Mouse (Mus musculus) embryonic facial prominence, embryonic 15.5 days (tissue): ENCODE measurements around the gene Cxcl9. TPM values are rescaled to one million over a fixed set of nuclear protein-coding genes. Genes with fewer than 3 reads are reported as not detected.
A peak's percentile ranks its signal among the peaks of the same experiment; 100 is the strongest.

Experiments
- ATAC-seq: fragments of 200-750 bp; cut with Nextera tagmentation; 2 replicates; pipeline ENCODE4 v1.8.0; 2017; ENCODE audit warnings: low read depth, moderate TSS enrichment; ENCODE audit not compliant: insufficient number of reproducible peaks, low FRiP score, low TSS enrichment
- H3K27ac ChIP-seq: fragments of 300-500 bp; sonication (generic); replicated peaks from 2 replicates; pipeline ENCODE4 v1.5.1; 2015; ENCODE audit warnings: mild to moderate bottlenecking, inconsistent platforms
- H3K27me3 ChIP-seq: fragments of 300-500 bp; sonication (generic); 2 replicates; pipeline ENCODE4 v1.6.1; 2015; ENCODE audit warnings: inconsistent platforms
- H3K36me3 ChIP-seq: fragments of 300-500 bp; sonication (generic); 2 replicates; pipeline ENCODE4 v1.6.1; 2015; ENCODE audit warnings: mild to moderate bottlenecking, inconsistent platforms
- H3K4me1 ChIP-seq: fragments of 300-500 bp; sonication (generic); 2 replicates; pipeline ENCODE4 v1.6.1; 2015; ENCODE audit warnings: inconsistent platforms
- H3K4me2 ChIP-seq: fragments of 300-500 bp; sonication (generic); replicated peaks from 2 replicates; pipeline ENCODE4 v1.6.1; 2015; ENCODE audit warnings: mild to moderate bottlenecking, inconsistent platforms
- H3K4me3 ChIP-seq: fragments of 300-500 bp; sonication (generic); replicated peaks from 2 replicates; pipeline ENCODE4 v1.5.1; 2015; ENCODE audit warnings: mild to moderate bottlenecking, inconsistent platforms
- H3K9ac ChIP-seq: fragments of 300-500 bp; sonication (generic); 2 replicates; pipeline ENCODE4 v1.6.1; 2015; ENCODE audit warnings: inconsistent platforms
- H3K9me3 ChIP-seq: fragments of 300-500 bp; sonication (generic); replicated peaks from 2 replicates; pipeline ENCODE4 v1.6.1; 2016; ENCODE audit warnings: inconsistent platforms
- WGBS: fragments of 180-500 bp; shearing (Covaris S2); methylation state at CpG from one replicate; pipeline ENCODE4 v1.1.7; 2015; 5-methylcytosine and 5-hydroxymethylcytosine counted together
- polyA plus RNA-seq: library from polyadenylated mRNA; unstranded; fragments of >200 nt; fragmentation: Nextera tagmentation; extraction: Ambion mirVana; gene quantifications from 2 replicates; pipeline ENCODE4 v1.2.1, GENCODE M21; 2015

Cxcl9 gene
- polyA plus RNA-seq, 1 experiment from 2014 or later = 0.76 TPM

- H3K27ac ChIP-seq = no peak overlapping the region
- no peak overlapping the region for H3K4me3 ChIP-seq
- 72% methylated on average over 3 of the region's 3 CpGs for WGBS
- no peaks in the 10 kb centered on the region for H3K36me3 ChIP-seq
- no peak for ATAC-seq
- H3K27me3 ChIP-seq = no peaks in the 10 kb centered on the region
- H3K9me3 ChIP-seq = no peaks in the 10 kb centered on the region
- H3K9ac ChIP-seq = no peak overlapping the region
- peaks cover 9% of the 10 kb centered on the region for H3K4me1 ChIP-seq
- H3K4me2 ChIP-seq = no peak overlapping the region
Observed at GRCm38 (mm10) chr5:92336743-92337142, 8.9 kb upstream of the Cxcl9 start.

- H3K4me3 ChIP-seq = peak overlapping the region; percentile 17; the same call in 1 of the 2 replicates
- H3K36me3 ChIP-seq = no peaks in the 10 kb centered on the region
- no peaks in the 10 kb centered on the region for H3K27me3 ChIP-seq
- peak overlapping the region; percentile 58 for H3K27ac ChIP-seq
- no peaks in the 10 kb centered on the region for H3K9me3 ChIP-seq
- WGBS = 37% methylated on average over 9 of the region's 9 CpGs
- H3K4me2 ChIP-seq = peak overlapping the region; percentile 28
- ATAC-seq = peak; percentile 54; the same call in 1 of the 2 replicates
- H3K9ac ChIP-seq = no peak overlapping the region
- H3K4me1 ChIP-seq = peaks cover 11% of the 10 kb centered on the region
Observed at GRCm38 (mm10) chr5:92332359-92332840, 4.5 kb upstream of the Cxcl9 start.

GRCm38 (mm10) chr5:92331635-92332338 is 3.9 kb upstream of the Cxcl9 start, which contains the start of gene Art3:
Gene Art3 (plus strand): TSS chr5:92331827.
- H3K9me3 ChIP-seq = no peaks in the 10 kb centered on the region
- peak within 1 kb of the TSS; percentile 58 for H3K27ac ChIP-seq
- ATAC-seq = no peak
- 87% methylated on average over 17 of the region's 17 CpGs for WGBS
- H3K36me3 ChIP-seq = no peaks in the 10 kb centered on the region
- peaks cover 11% of the 10 kb centered on the region for H3K4me1 ChIP-seq
- H3K4me3 ChIP-seq = peak within 1 kb of the TSS; percentile 17; the same call in 1 of the 2 replicates
- no peaks in the 10 kb centered on the region for H3K27me3 ChIP-seq
- no peak within 1 kb of the TSS for H3K9ac ChIP-seq
- peak within 1 kb of the TSS; percentile 28 for H3K4me2 ChIP-seq

GRCm38 (mm10) chr5:92331122-92331521 is 3.2 kb upstream of the Cxcl9 start:
- H3K27ac ChIP-seq = no peak overlapping the region
- no peaks in the 10 kb centered on the region for H3K27me3 ChIP-seq
- H3K9me3 ChIP-seq = no peaks in the 10 kb centered on the region
- 84% methylated on average over 12 of the region's 12 CpGs for WGBS
- H3K4me1 ChIP-seq = peaks cover 11% of the 10 kb centered on the region
- no peak overlapping the region for H3K4me3 ChIP-seq
- no peak overlapping the region for H3K9ac ChIP-seq
- no peak for ATAC-seq
- no peaks in the 10 kb centered on the region for H3K36me3 ChIP-seq
- H3K4me2 ChIP-seq = no peak overlapping the region

GRCm38 (mm10) chr5:92327367-92327766 is 512 bp downstream of the Cxcl9 start:
- ATAC-seq = no peak
- H3K36me3 ChIP-seq = no peaks in the 10 kb centered on the region
- 67% methylated on average over 6 of the region's 6 CpGs for WGBS
- no peak overlapping the region for H3K9ac ChIP-seq
- H3K27ac ChIP-seq = no peak overlapping the region
- H3K4me2 ChIP-seq = no peak overlapping the region
- H3K27me3 ChIP-seq = no peaks in the 10 kb centered on the region
- H3K4me3 ChIP-seq = no peak overlapping the region
- H3K9me3 ChIP-seq = no peaks in the 10 kb centered on the region
- H3K4me1 ChIP-seq = peaks cover 11% of the 10 kb centered on the region

GRCm38 (mm10) chr5:92323264-92323663 is 4.6 kb downstream of the Cxcl9 start:
- Histone ChIP-seq H3K36me3 (no peaks in the 10 kb centered on the region), H3K9me3 (no peaks in the 10 kb centered on the region), H3K4me3 (no peak overlapping the region), H3K27ac (no peak overlapping the region), H3K9ac (no peak overlapping the region), H3K27me3 (no peaks in the 10 kb centered on the region), H3K4me1 (0 out of 2 replicates have a peak, but pooled peaks cover 3% of the 10 kb centered on the region), H3K4me2 (no peak overlapping the region)
- 50% methylated on average over 5 of the region's 5 CpGs for WGBS
- ATAC-seq = no peak

GRCm38 (mm10) chr5:92322612-92323011 is 5.3 kb downstream of the Cxcl9 start:
- Histone ChIP-seq H3K9me3 (no peaks in the 10 kb centered on the region), H3K4me2 (no peak overlapping the region), H3K27me3 (no peaks in the 10 kb centered on the region), H3K4me1 (0 out of 2 replicates have a peak, but pooled peaks cover 3% of the 10 kb centered on the region), H3K4me3 (no peak overlapping the region), H3K36me3 (no peaks in the 10 kb centered on the region), H3K9ac (no peak overlapping the region), H3K27ac (no peak overlapping the region)
- no peak for ATAC-seq
- WGBS = 80% methylated on average over 4 of the region's 4 CpGs

- Histone ChIP-seq H3K27ac (no peak overlapping the region), H3K4me1 (0 out of 2 replicates have a peak, but pooled peaks cover 3% of the 10 kb centered on the region), H3K36me3 (no peaks in the 10 kb centered on the region), H3K4me2 (no peak overlapping the region), H3K4me3 (no peak overlapping the region), H3K27me3 (no peaks in the 10 kb centered on the region), H3K9ac (no peak overlapping the region), H3K9me3 (no peaks in the 10 kb centered on the region)
- WGBS = 66% methylated on average over 8 of the region's 8 CpGs
- ATAC-seq = no peak
Observed at GRCm38 (mm10) chr5:92321631-92322400, 6.1 kb downstream of the Cxcl9 start.

GRCm38 (mm10) chr5:92318596-92318995 is 9.3 kb downstream of the Cxcl9 start:
- Histone ChIP-seq H3K27me3 (no peaks in the 10 kb centered on the region), H3K27ac (no peak overlapping the region), H3K36me3 (no peaks in the 10 kb centered on the region), H3K4me3 (no peak overlapping the region), H3K4me1 (no peaks in the 10 kb centered on the region), H3K9me3 (no peaks in the 10 kb centered on the region), H3K9ac (no peak overlapping the region), H3K4me2 (no peak overlapping the region)
- ATAC-seq = no peak
- WGBS = 93% methylated on average over 14 of the region's 14 CpGs

- Histone ChIP-seq H3K4me1 (no peaks in the 10 kb centered on the region), H3K27ac (no peak overlapping the region), H3K9ac (no peak overlapping the region), H3K9me3 (no peaks in the 10 kb centered on the region), H3K27me3 (no peaks in the 10 kb centered on the region), H3K36me3 (no peaks in the 10 kb centered on the region), H3K4me2 (no peak overlapping the region), H3K4me3 (no peak overlapping the region)
- 82% methylated on average over 7 of the region's 7 CpGs for WGBS
- no peak for ATAC-seq
Observed at GRCm38 (mm10) chr5:92318119-92318518, 9.8 kb downstream of the Cxcl9 start.

GRCm38 (mm10) chr5:92313776-92314175 is 14.1 kb downstream of the Cxcl9 start:
- Histone ChIP-seq H3K9ac (no peak overlapping the region), H3K9me3 (no peaks in the 10 kb centered on the region), H3K27ac (no peak overlapping the region), H3K4me1 (peaks cover 3% of the 10 kb centered on the region), H3K4me3 (no peak overlapping the region), H3K36me3 (no peaks in the 10 kb centered on the region), H3K27me3 (no peaks in the 10 kb centered on the region), H3K4me2 (no peak overlapping the region)
- no peak for ATAC-seq
- 73% methylated on average over 7 of the region's 7 CpGs for WGBS
